Mouse (Mus musculus) liver, embryonic 11.5 days (tissue): ENCODE data around the gene Gm826. TPM values are rescaled to one million over a fixed set of nuclear protein-coding genes. Genes with fewer than 3 reads are reported as not detected.

Experiments used
- ATAC-seq: fragments of 200-750 bp; cut with Nextera tagmentation; replicated peaks from 2 replicates; pipeline ENCODE4 v1.8.0; 2017; ENCODE audit warnings: moderate number of reproducible peaks, mild to moderate bottlenecking, moderate TSS enrichment, moderate library complexity; ENCODE audit not compliant: low FRiP score
- DNase-seq: peaks from one replicate; pipeline ENCODE4 v3.0.0-alpha.2; 2017; ENCODE audit warnings: low spot score
- H3K27ac ChIP-seq: fragments of 300-500 bp; sonication (generic); 2 replicates; pipeline ENCODE4 v1.5.1; 2014; ENCODE audit warnings: mild to moderate bottlenecking, low read depth, low read length, control low read depth
- H3K27me3 ChIP-seq: fragments of 300-500 bp; sonication (generic); replicated peaks from 2 replicates; pipeline ENCODE4 v1.6.1; 2014; ENCODE audit warnings: low read length, mixed read lengths; ENCODE audit not compliant: control insufficient read depth, insufficient read depth
- H3K36me3 ChIP-seq: fragments of 300-500 bp; sonication (generic); 2 replicates; pipeline ENCODE4 v1.6.1; 2014; ENCODE audit warnings: mild to moderate bottlenecking, low read length, moderate library complexity, mixed read lengths; ENCODE audit not compliant: control insufficient read depth, insufficient read depth
- H3K4me1 ChIP-seq: fragments of 300-500 bp; sonication (generic); replicated peaks from 2 replicates; pipeline ENCODE4 v1.6.1; 2014; ENCODE audit warnings: low read length, mixed read lengths; ENCODE audit not compliant: control insufficient read depth, insufficient read depth
- H3K4me2 ChIP-seq: fragments of 300-500 bp; sonication (generic); 2 replicates; pipeline ENCODE4 v1.6.1; 2014; ENCODE audit warnings: mild to moderate bottlenecking, control low read depth, moderate library complexity
- H3K4me3 ChIP-seq: fragments of 300-500 bp; sonication (generic); 2 replicates; pipeline ENCODE4 v1.5.1; 2014; ENCODE audit warnings: low read depth, low read length, control low read depth
- H3K9ac ChIP-seq: fragments of 300-500 bp; sonication (generic); 2 replicates; pipeline ENCODE4 v1.6.1; 2014; ENCODE audit warnings: low read depth, low read length, control low read depth
- H3K9me3 ChIP-seq: fragments of 300-500 bp; sonication (generic); 2 replicates; pipeline ENCODE4 v1.6.1; 2016; ENCODE audit warnings: low read length, inconsistent platforms, mixed read lengths; ENCODE audit not compliant: control insufficient read depth
- WGBS: fragments of 180-500 bp; shearing (Covaris S2); extraction: QIAGEN DNeasy Blood & Tissue Kit; methylation state at CpG from one replicate; pipeline ENCODE4 v1.1.7; 2014; 5-methylcytosine and 5-hydroxymethylcytosine counted together
- polyA plus RNA-seq: library from polyadenylated mRNA; unstranded; fragments of >200 nt; fragmentation: Nextera tagmentation; extraction: Ambion mirVana; gene quantifications from 2 replicates; pipeline ENCODE4 v1.2.1, GENCODE M21; 2014

The Gm826 gene
- polyA plus RNA-seq, 1 experiment from 2014 or later = 8.4 TPM

DNA sequence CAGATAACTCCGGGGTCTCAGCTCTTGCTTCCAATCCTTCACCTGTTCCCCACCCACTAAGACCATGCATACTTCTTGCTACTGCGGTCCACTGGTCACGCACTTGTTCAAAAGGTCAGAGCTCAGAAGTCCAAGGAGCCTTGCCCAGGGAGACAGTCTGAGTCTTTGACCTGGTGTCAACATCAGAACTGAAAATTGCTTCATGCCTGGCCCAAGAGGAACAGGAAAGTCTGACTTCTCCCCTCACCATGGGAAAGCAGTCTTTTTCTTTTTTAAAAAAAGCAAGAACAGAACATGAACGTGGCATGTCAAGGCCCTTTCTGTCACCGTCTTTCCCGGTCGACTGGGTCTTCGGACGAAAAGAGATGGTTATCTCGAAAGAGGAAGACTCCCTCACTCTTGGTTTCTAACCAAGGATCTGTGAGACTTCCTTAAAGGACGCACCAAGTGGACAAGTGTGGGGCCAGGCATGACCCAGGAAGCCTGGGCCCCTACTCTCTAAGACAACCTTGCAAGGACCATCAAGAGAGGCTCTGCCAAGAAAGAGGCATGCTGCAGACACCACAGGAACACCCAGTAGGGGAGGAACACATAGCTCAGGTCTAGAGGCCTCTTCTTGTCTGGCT, 66.0 kb downstream of the Gm826 start:
- Histone ChIP-seq H3K27ac (no peak overlapping the region), H3K4me1 (no peaks in the 10 kb centered on the region), H3K4me2 (no peak overlapping the region), H3K27me3 (no peaks in the 10 kb centered on the region), H3K9me3 (no peaks in the 10 kb centered on the region), H3K4me3 (no peak overlapping the region), H3K9ac (no peak overlapping the region), H3K36me3 (no peaks in the 10 kb centered on the region)
- no peak for DNase-seq
- 66% methylated on average over 11 of the region's 11 CpGs for WGBS
- no peak for ATAC-seq

DNA sequence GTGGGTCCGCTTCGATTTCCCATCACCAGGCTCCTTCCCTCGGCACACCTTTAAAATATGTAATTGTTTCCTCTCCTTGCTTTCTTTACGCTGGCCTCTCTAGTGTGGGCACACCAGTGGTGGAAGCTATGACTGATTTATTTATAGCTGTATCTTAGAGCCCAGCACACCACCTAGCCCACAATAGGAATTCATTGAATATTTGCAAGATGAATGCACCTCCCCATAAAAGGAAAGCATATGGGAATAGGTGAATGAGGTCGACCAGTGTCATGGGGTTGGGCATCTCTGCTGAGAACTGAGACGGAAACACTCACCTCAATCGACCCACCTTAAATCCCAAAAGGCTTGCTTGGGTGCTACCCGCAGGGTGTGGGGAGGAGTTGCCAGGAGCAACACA, 70.1 kb downstream of the Gm826 start:
- H3K27me3 ChIP-seq = no peaks in the 10 kb centered on the region
- no peak overlapping the region for H3K9ac ChIP-seq
- no peak overlapping the region for H3K4me3 ChIP-seq
- H3K27ac ChIP-seq = no peak overlapping the region
- no peaks in the 10 kb centered on the region for H3K4me1 ChIP-seq
- ATAC-seq = no peak
- no peak for DNase-seq
- H3K9me3 ChIP-seq = no peaks in the 10 kb centered on the region
- WGBS = 86% methylated on average over 8 of the region's 8 CpGs
- H3K4me2 ChIP-seq = no peak overlapping the region
- H3K36me3 ChIP-seq = no peaks in the 10 kb centered on the region

DNA sequence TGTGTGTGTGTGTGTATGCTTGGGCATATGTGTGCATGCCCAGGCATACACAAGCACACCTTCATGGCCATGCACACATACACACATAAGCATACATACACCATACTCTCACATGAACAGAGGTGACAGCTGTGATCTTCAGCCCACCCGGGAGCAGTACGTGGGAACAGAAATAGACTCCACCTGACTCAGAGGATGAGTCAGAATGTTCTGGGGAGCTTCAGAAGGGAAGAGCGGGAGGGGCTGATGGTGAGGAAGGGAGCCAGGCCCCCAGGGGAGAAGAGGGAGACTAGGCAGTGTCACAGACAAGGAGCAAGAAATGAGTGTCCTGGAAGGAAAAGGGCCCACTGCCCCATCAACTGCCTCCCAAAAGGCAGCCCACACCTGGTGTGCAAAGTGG, 72.4 kb downstream of the Gm826 start:
- no peak overlapping the region for H3K9ac ChIP-seq
- no peak for DNase-seq
- H3K4me1 ChIP-seq = no peaks in the 10 kb centered on the region
- no peaks in the 10 kb centered on the region for H3K36me3 ChIP-seq
- WGBS = 78% methylated on average over 3 of the region's 3 CpGs
- H3K27me3 ChIP-seq = no peaks in the 10 kb centered on the region
- ATAC-seq = no peak
- H3K9me3 ChIP-seq = no peaks in the 10 kb centered on the region
- no peak overlapping the region for H3K4me3 ChIP-seq
- H3K4me2 ChIP-seq = no peak overlapping the region
- no peak overlapping the region for H3K27ac ChIP-seq

Other genes starting within 250 kb of the Gm826 start
- 4.5 and 5.0 TPM in 2 replicates for gene Mafb, start 32.9 kb upstream of the Gm826 start, polyA plus RNA-seq